ENCODE assay signal across 8 mouse cellular contexts in genomic region chr10:85044732-85045720, GRCm38 (mm10). TPM values are rescaled to one million over a fixed set of nuclear protein-coding genes. Genes with fewer than 3 reads are reported as not detected.
DNase-seq lines count a peak whose midpoint lies in the region; ATAC-seq and TF ChIP-seq lines count a peak whose summit lies in the region.

No protein-coding gene starts in this region.

- no peaks in the 10 kb centered on the region for H3K9me3 ChIP-seq in liver, embryonic 11.5 days (ENCODE audit: control insufficient read depth, low read length)

- peak overlapping the region; percentile 46; the same call in 1 of the 2 replicates for H3K9ac ChIP-seq in liver, embryonic 11.5 days (ENCODE audit: low read depth, low read length)

- H3K79me2 ChIP-seq in myocyte (ENCODE audit: control insufficient read depth, insufficient read depth), result no peaks in the 10 kb centered on the region

- WGBS in liver, embryonic 11.5 days, result 9% methylated on average over 24 of the region's 24 CpGs

- peak overlapping the region; percentile 45 for H3K4me3 ChIP-seq in liver, embryonic 11.5 days (ENCODE audit: low read depth, low read length)
- H3K4me3 ChIP-seq in myocyte, result no peak overlapping the region

- DNase-seq in CD4-positive, CD25-positive, alpha-beta regulatory T cell, adult 2 months (ENCODE audit: low read depth, low spot score), result peak; percentile 66
- DNase-seq in adrenal gland, adult (ENCODE audit: inconsistent age in 2 of 2, low spot score in 1 of 2), result peak; percentile 36 to 77
- DNase-seq in embryo, embryonic 9.5 days (ENCODE audit: extremely low spot score), result peak; percentile 70
- DNase-seq in heart, adult 9 months (ENCODE audit: low spot score in 2 of 2), result peak; percentile 43 to 44
- peak; percentile 38 for DNase-seq in kidney, adult 9 months
- peak; percentile 43 for DNase-seq in liver, embryonic 11.5 days (ENCODE audit: low spot score)
- DNase-seq in thymus, postnatal 10 days (ENCODE audit: low spot score in 2 of 2), result peak; percentile 13 to 42

- H3ac ChIP-seq in myocyte (ENCODE audit: control insufficient read depth, insufficient read length), result no peak overlapping the region

- H3K36me3 ChIP-seq in liver, embryonic 11.5 days (ENCODE audit: control insufficient read depth, insufficient read depth, low read length), result no peaks in the 10 kb centered on the region
- no peaks in the 10 kb centered on the region for H3K36me3 ChIP-seq in myocyte (ENCODE audit: control insufficient read depth, insufficient read depth)

- peak overlapping the region; percentile 67 for H3K4me2 ChIP-seq in liver, embryonic 11.5 days
- H3K4me2 ChIP-seq in myocyte (ENCODE audit: low read depth), result peak overlapping the region; percentile 25

- H3K27me3 ChIP-seq in liver, embryonic 11.5 days (replicated peaks; ENCODE audit: control insufficient read depth, insufficient read depth, low read length), result no peaks in the 10 kb centered on the region
- no peaks in the 10 kb centered on the region for H3K27me3 ChIP-seq in myocyte (ENCODE audit: control insufficient read depth, insufficient read depth, insufficient read length)

- ATAC-seq in liver, embryonic 11.5 days (replicated peaks; ENCODE audit: low FRiP score), result no peak

- TF ChIP-seq POLR2A in myocyte (IDR thresholded peaks at IDR 0.05; ENCODE audit: insufficient read length, low read depth), result no peak

- 0 out of 2 replicates have a peak, but pooled peaks cover 2% of the 10 kb centered on the region for H3K4me1 ChIP-seq in liver, embryonic 11.5 days (replicated peaks; ENCODE audit: control insufficient read depth, insufficient read depth, low read length)

- H3K27ac ChIP-seq in liver, embryonic 11.5 days (ENCODE audit: low read depth, low read length), result no peak overlapping the region

TF ChIP-seq in myocyte, 11 proteins besides CTCF, POLR2A, EP300 and RAD21:
- TF ChIP-seq REST (IDR thresholded peaks at IDR 0.05; ENCODE audit: insufficient read depth, insufficient read length), result no peak

RNA-seq across cellular contexts. Expression of gene Fhl4, which starts 57.3 kb away (rescaled TPM):
- polyA plus RNA-seq in liver, embryonic 11.5 days (2014; fragmentation: Nextera tagmentation; extraction: Ambion mirVana), result 0.44 and 1.3 TPM in 2 replicates
- 0.24 TPM for polyA plus RNA-seq in myocyte (2012; fragmentation: generic; extraction: Trizol)

RNA-seq across cellular contexts. Expression of gene Tmem263, which starts 57.4 kb away (rescaled TPM):
- polyA plus RNA-seq in liver, embryonic 11.5 days (2014; fragmentation: Nextera tagmentation; extraction: Ambion mirVana), result 45.5 and 45.8 TPM in 2 replicates
- 12.6 TPM for polyA plus RNA-seq in myocyte (2012; fragmentation: generic; extraction: Trizol)
